Mouse (Mus musculus): ENCODE measurements around the gene Hist2h3c1.
"Not testable (repeated sequence)": the region's sequence is repeated elsewhere in the genome, so short reads cannot be mapped to it uniquely, and the experiment has no call there.

The Hist2h3c1 gene

DNA sequence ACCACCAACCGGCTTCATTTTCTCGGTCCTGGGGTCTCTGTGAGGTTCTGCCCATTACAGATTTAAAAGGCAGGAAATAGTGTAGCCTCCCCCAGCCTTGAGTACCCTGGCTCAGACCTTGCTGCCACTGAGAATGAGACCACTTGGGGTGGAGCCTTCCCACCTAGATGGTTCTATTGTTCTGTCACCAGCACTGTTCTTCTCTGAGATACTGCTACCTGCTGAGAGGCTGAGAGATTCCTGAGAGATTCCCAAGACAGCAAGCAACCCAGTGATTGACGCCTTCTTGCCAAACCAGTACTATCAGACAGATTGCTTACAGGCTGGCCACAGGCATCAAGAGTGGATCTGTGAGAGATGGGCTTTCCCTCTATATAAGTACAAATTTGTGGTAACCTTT lies 42.7 kb downstream of the Hist2h3c1 start:
- DNase-seq (ENCODE audit: low spot score in 2 of 2): no peak

DNA sequence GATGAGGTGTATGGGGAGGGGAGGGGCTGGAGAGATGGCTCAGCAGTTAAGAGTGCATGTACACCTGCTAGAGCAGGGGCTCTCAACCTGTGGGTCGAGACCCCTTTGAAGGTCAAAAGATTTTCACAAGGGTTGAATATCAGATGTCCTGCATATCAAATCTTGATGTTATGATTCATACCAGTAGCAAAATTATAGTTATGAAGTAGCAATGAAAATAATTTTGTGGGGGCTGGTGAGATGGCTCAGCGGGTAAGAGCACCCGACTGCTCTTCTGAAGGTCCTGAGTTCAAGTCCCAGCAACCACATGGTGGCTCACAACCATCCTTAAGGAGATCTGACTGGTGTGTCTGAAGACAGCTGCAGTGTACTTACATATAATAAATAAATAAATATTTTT lies 44.2 kb downstream of the Hist2h3c1 start:
- DNase-seq (ENCODE audit: low spot score in 2 of 2): not testable (repeated sequence)

GRCm38 (mm10) chr3:96292641-96293040 lies 46.2 kb downstream of the Hist2h3c1 start:
- no peak for DNase-seq (ENCODE audit: low spot score in 2 of 2)

GRCm38 (mm10) chr3:96293368-96293767 lies 46.9 kb downstream of the Hist2h3c1 start:
- DNase-seq (ENCODE audit: low spot score in 2 of 2): no peak

GRCm38 (mm10) chr3:96293787-96294186 lies 47.3 kb downstream of the Hist2h3c1 start, which contains the start of gene Fcgr1:
Gene Fcgr1, minus strand, starts transcription at chr3:96293969.
- no peak for DNase-seq (ENCODE audit: low spot score in 2 of 2)

All from frontal cortex, postnatal 14 days (tissue).